Mouse (Mus musculus) thymus, postnatal 36 days (tissue): ENCODE data around the gene Slc22a12.

Source experiments
- DNase-seq, 2 experiments: peaks; one replicate each; pipeline ENCODE4 v3.0.0; 2022; ENCODE audit warnings: mixed read lengths in 2 of 2

Slc22a12 gene

GRCm38 (mm10) chr19:6540191-6540590 lies 2.6 kb downstream of the Slc22a12 start:
- no peak for DNase-seq

- DNase-seq = no peak
These were observed 3.2 kb downstream of the Slc22a12 start for GRCm38 (mm10) chr19:6539592-6539991.

- DNase-seq = no peak
These were observed 4.3 kb downstream of the Slc22a12 start for GRCm38 (mm10) chr19:6538546-6538945.

GRCm38 (mm10) chr19:6537526-6537925 lies 5.3 kb downstream of the Slc22a12 start:
- DNase-seq = no peak

GRCm38 (mm10) chr19:6536696-6537095 lies 6.1 kb downstream of the Slc22a12 start:
- no peak for DNase-seq

GRCm38 (mm10) chr19:6536201-6536600 lies 6.6 kb downstream of the Slc22a12 start:
- DNase-seq = no peak

GRCm38 (mm10) chr19:6534118-6534415 lies 8.8 kb downstream of the Slc22a12 start:
- no peak for DNase-seq

GRCm38 (mm10) chr19:6533290-6534117 lies 9.3 kb downstream of the Slc22a12 start:
- no peak for DNase-seq

GRCm38 (mm10) chr19:6532656-6533055 lies 10.2 kb downstream of the Slc22a12 start:
- DNase-seq = no peak

- no peak for DNase-seq
These were observed 10.9 kb downstream of the Slc22a12 start for GRCm38 (mm10) chr19:6531832-6532471.

- no peak for DNase-seq
These were observed 11.7 kb downstream of the Slc22a12 start for GRCm38 (mm10) chr19:6531011-6531631.

- no peak for DNase-seq
These were observed 12.5 kb downstream of the Slc22a12 start for GRCm38 (mm10) chr19:6530359-6530758.

GRCm38 (mm10) chr19:6529265-6529985 lies 13.4 kb downstream of the Slc22a12 start:
- DNase-seq = no peak

- DNase-seq = no peak
These were observed 14.8 kb downstream of the Slc22a12 start for GRCm38 (mm10) chr19:6527839-6528531.

- no peak for DNase-seq
These were observed 15.4 kb downstream of the Slc22a12 start for GRCm38 (mm10) chr19:6527439-6527838.

- DNase-seq = no peak
These were observed 16.8 kb downstream of the Slc22a12 start for GRCm38 (mm10) chr19:6526010-6526409.

GRCm38 (mm10) chr19:6525023-6525422 lies 17.8 kb downstream of the Slc22a12 start:
- no peak for DNase-seq

- DNase-seq = no peak
These were observed 20.5 kb downstream of the Slc22a12 start for GRCm38 (mm10) chr19:6522289-6522688.

- DNase-seq = no peak
These were observed 21.2 kb downstream of the Slc22a12 start for GRCm38 (mm10) chr19:6521630-6522029.

- no peak for DNase-seq
These were observed 23.3 kb downstream of the Slc22a12 start for GRCm38 (mm10) chr19:6519483-6519882.

- no peak for DNase-seq
These were observed 24.2 kb downstream of the Slc22a12 start for GRCm38 (mm10) chr19:6518601-6519000.

- no peak for DNase-seq
These were observed 26.7 kb downstream of the Slc22a12 start for GRCm38 (mm10) chr19:6516153-6516552.

- DNase-seq = no peak
These were observed 27.4 kb downstream of the Slc22a12 start for GRCm38 (mm10) chr19:6515448-6515847.
